Mouse (Mus musculus): ENCODE measurements at regions not wholly inside any gene's neighbourhood (a gene's known extent, or its start where the extent isn't known, plus 50 kb on each side); places are given as distances from the start of the nearest gene placed in this dataset.

GRCm38 (mm10) chr2:19083816-19084215, 85.7 kb downstream of the 4930426L09Rik start:
- TF ChIP-seq GATA1 (IDR thresholded peaks at IDR 0.05; ENCODE audit: borderline replicate concordance, low read length): no peak
- no peak for TF ChIP-seq FLI1 (IDR thresholded peaks at IDR 0.05; ENCODE audit: low read length)
- H3K9me3 ChIP-seq: no peaks in the 10 kb centered on the region
- no peaks in the 10 kb centered on the region for H3K36me3 ChIP-seq (replicated peaks; ENCODE audit: low read length)
- H3K27me3 ChIP-seq (replicated peaks): no peaks in the 10 kb centered on the region
- peaks cover 22% of the 10 kb centered on the region for H3K4me1 ChIP-seq
- no peak overlapping the region for H3K4me3 ChIP-seq (replicated peaks)

GRCm38 (mm10) chr2:19085105-19085504, 87.0 kb downstream of the 4930426L09Rik start:
- Histone ChIP-seq H3K27me3 (replicated peaks) (no peaks in the 10 kb centered on the region), H3K9me3 (no peaks in the 10 kb centered on the region), H3K4me1 (peaks cover 22% of the 10 kb centered on the region), H3K36me3 (replicated peaks; ENCODE audit: low read length) (no peaks in the 10 kb centered on the region), H3K4me3 (replicated peaks) (no peak overlapping the region)
- no peak for TF ChIP-seq FLI1 (IDR thresholded peaks at IDR 0.05; ENCODE audit: low read length)
- TF ChIP-seq GATA1 (IDR thresholded peaks at IDR 0.05; ENCODE audit: borderline replicate concordance, low read length): no peak

GRCm38 (mm10) chr2:19086167-19086566, 88.0 kb downstream of the 4930426L09Rik start:
- H3K36me3 ChIP-seq (replicated peaks; ENCODE audit: low read length): no peaks in the 10 kb centered on the region
- TF ChIP-seq GATA1 (IDR thresholded peaks at IDR 0.05; ENCODE audit: borderline replicate concordance, low read length): no peak
- no peak for TF ChIP-seq FLI1 (IDR thresholded peaks at IDR 0.05; ENCODE audit: low read length)
- H3K9me3 ChIP-seq: no peaks in the 10 kb centered on the region
- no peaks in the 10 kb centered on the region for H3K27me3 ChIP-seq (replicated peaks)
- no peak overlapping the region for H3K4me3 ChIP-seq (replicated peaks)
- H3K4me1 ChIP-seq: peaks cover 22% of the 10 kb centered on the region

- TF ChIP-seq FLI1 (IDR thresholded peaks at IDR 0.05; ENCODE audit: low read length) (no peak), GATA1 (IDR thresholded peaks at IDR 0.05; ENCODE audit: borderline replicate concordance, low read length) (no peak)
- H3K36me3 ChIP-seq (replicated peaks; ENCODE audit: low read length): no peaks in the 10 kb centered on the region
- H3K9me3 ChIP-seq: no peaks in the 10 kb centered on the region
- H3K4me3 ChIP-seq (replicated peaks): no peak overlapping the region
- no peaks in the 10 kb centered on the region for H3K27me3 ChIP-seq (replicated peaks)
- peaks cover 26% of the 10 kb centered on the region for H3K4me1 ChIP-seq
Observed at GRCm38 (mm10) chr2:19086621-19087020, 88.5 kb downstream of the 4930426L09Rik start.

DNA sequence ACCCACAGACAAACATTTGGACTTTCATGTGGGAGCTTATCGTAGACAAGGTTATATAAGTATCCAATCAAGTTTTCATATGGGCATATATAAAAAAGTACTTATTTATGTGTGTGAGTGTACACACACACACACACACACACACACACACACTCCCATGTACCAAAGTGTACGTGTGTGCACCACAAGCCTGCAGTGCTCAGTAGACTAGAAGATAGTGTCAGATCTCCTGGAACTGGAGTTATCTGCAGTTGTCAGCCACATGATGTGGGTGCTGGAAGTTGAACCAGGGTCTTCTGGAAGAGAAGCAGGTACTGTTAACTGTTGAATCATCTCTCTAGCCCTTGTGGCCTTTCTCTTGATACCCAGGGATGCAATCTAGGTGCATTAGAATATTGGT, 99.7 kb upstream of the Armc3 start:
- H3K4me1 ChIP-seq: peaks cover 9% of the 10 kb centered on the region
- TF ChIP-seq FLI1 (IDR thresholded peaks at IDR 0.05; ENCODE audit: low read length) (no peak), GATA1 (IDR thresholded peaks at IDR 0.05; ENCODE audit: borderline replicate concordance, low read length) (no peak)
- H3K9me3 ChIP-seq: no peaks in the 10 kb centered on the region

GRCm38 (mm10) chr2:19108753-19109152, 90.3 kb upstream of the Armc3 start:
- H3K27me3 ChIP-seq (replicated peaks): no peaks in the 10 kb centered on the region
- TF ChIP-seq FLI1 (IDR thresholded peaks at IDR 0.05; ENCODE audit: low read length) (no peak), GATA1 (IDR thresholded peaks at IDR 0.05; ENCODE audit: borderline replicate concordance, low read length) (no peak)
- no peaks in the 10 kb centered on the region for H3K4me1 ChIP-seq
- no peaks in the 10 kb centered on the region for H3K36me3 ChIP-seq (replicated peaks; ENCODE audit: low read length)
- H3K4me3 ChIP-seq (replicated peaks): no peak overlapping the region
- peaks cover 1% of the 10 kb centered on the region for H3K9me3 ChIP-seq

More for the DNA sequence above, 99.7 kb upstream of the Armc3 start:
- Histone ChIP-seq H3K36me3 (replicated peaks; ENCODE audit: low read length) (no peaks in the 10 kb centered on the region), H3K27me3 (replicated peaks) (peaks cover 2% of the 10 kb centered on the region), H3K4me3 (replicated peaks) (no peak overlapping the region)

DNA sequence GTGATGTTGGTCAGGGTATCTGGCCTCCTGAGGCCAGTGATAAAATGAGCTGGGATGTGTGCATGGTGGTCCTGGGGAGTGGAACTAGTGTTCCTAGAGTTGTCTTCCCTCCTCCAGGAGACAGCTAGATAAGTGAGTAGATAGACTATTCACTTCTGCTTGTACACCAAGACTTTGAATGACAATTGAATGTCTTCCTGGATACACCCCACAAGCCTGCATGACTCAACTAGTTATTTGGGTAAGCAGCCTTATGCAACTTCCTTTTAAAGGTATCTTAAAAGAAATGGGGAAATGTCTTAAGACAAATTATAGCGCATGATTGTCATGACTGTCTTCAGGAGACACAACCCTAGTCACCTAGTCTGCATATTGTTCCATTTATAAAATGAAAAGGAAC, 79.2 kb upstream of the Armc3 start:
- H3K36me3 ChIP-seq (replicated peaks; ENCODE audit: low read length): no peaks in the 10 kb centered on the region
- no peak overlapping the region for H3K4me3 ChIP-seq (replicated peaks)
- TF ChIP-seq GATA1 (IDR thresholded peaks at IDR 0.05; ENCODE audit: borderline replicate concordance, low read length) (no peak), FLI1 (IDR thresholded peaks at IDR 0.05; ENCODE audit: low read length) (no peak)
- peaks cover 8% of the 10 kb centered on the region for H3K4me1 ChIP-seq
- no peaks in the 10 kb centered on the region for H3K27me3 ChIP-seq (replicated peaks)
- no peaks in the 10 kb centered on the region for H3K9me3 ChIP-seq

DNA sequence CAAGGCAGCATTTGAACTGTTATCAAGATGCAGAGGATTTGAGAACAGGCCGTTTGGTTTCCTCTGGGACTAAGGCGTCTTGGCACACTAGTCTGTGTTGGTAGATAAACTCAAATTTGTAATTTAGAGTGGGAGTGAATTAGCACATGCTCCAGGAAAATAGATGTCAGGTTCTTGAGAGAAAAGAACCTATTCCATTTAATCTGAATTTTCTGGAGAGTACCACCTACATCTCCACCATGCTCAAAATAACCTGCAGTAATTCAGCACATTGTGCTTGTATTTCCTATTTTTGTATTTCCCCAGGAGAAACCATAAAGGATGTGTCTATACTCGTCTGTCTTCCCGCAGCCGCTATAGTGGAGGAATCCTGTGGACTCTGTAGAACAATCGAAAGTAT, 66.2 kb upstream of the Armc3 start:
- Histone ChIP-seq H3K27me3 (replicated peaks) (peaks cover 1% of the 10 kb centered on the region), H3K4me1 (peaks cover 7% of the 10 kb centered on the region; the same call in 1 of the 2 replicates), H3K9me3 (no peaks in the 10 kb centered on the region), H3K4me3 (replicated peaks) (no peak overlapping the region), H3K36me3 (replicated peaks; ENCODE audit: low read length) (no peaks in the 10 kb centered on the region)
- TF ChIP-seq GATA1 (IDR thresholded peaks at IDR 0.05; ENCODE audit: borderline replicate concordance, low read length) (no peak), FLI1 (IDR thresholded peaks at IDR 0.05; ENCODE audit: low read length) (no peak)

GRCm38 (mm10) chr2:19142586-19142985, 56.5 kb upstream of the Armc3 start:
- H3K36me3 ChIP-seq (replicated peaks; ENCODE audit: low read length): no peaks in the 10 kb centered on the region
- peaks cover 2% of the 10 kb centered on the region for H3K27me3 ChIP-seq (replicated peaks)
- peaks cover 5% of the 10 kb centered on the region for H3K9me3 ChIP-seq
- no peak for TF ChIP-seq GATA1 (IDR thresholded peaks at IDR 0.05; ENCODE audit: borderline replicate concordance, low read length)
- no peak for TF ChIP-seq FLI1 (IDR thresholded peaks at IDR 0.05; ENCODE audit: low read length)
- H3K4me3 ChIP-seq (replicated peaks): no peak overlapping the region
- peaks cover 19% of the 10 kb centered on the region for H3K4me1 ChIP-seq

GRCm38 (mm10) chr2:19145412-19145811, 53.7 kb upstream of the Armc3 start:
- no peaks in the 10 kb centered on the region for H3K9me3 ChIP-seq
- no peak for TF ChIP-seq GATA1 (IDR thresholded peaks at IDR 0.05; ENCODE audit: borderline replicate concordance, low read length)
- TF ChIP-seq FLI1 (IDR thresholded peaks at IDR 0.05; ENCODE audit: low read length): no peak
- H3K36me3 ChIP-seq (replicated peaks; ENCODE audit: low read length): no peaks in the 10 kb centered on the region
- H3K27me3 ChIP-seq (replicated peaks): peaks cover 6% of the 10 kb centered on the region
- H3K4me1 ChIP-seq: peaks cover 33% of the 10 kb centered on the region
- peak overlapping the region; percentile 5 for H3K4me3 ChIP-seq (replicated peaks)

GRCm38 (mm10) chr2:19145881-19146280, 53.2 kb upstream of the Armc3 start:
- Histone ChIP-seq H3K4me3 (replicated peaks) (peak overlapping the region; percentile 67), H3K9me3 (no peaks in the 10 kb centered on the region), H3K27me3 (replicated peaks) (peaks cover 6% of the 10 kb centered on the region), H3K4me1 (peaks cover 37% of the 10 kb centered on the region), H3K36me3 (replicated peaks; ENCODE audit: low read length) (no peaks in the 10 kb centered on the region)
- no peak for TF ChIP-seq FLI1 (IDR thresholded peaks at IDR 0.05; ENCODE audit: low read length)
- TF ChIP-seq GATA1 (IDR thresholded peaks at IDR 0.05; ENCODE audit: borderline replicate concordance, low read length): no peak
